Mouse (Mus musculus) Muller cell, postnatal 12 days (primary cell): ENCODE data around the gene Ppfia3.
"Not testable (repeated sequence)": the region's sequence is repeated elsewhere in the genome, so short reads cannot be mapped to it uniquely, and the experiment has no call there.

ENCODE experiments used
- DNase-seq: peaks from one replicate; pipeline ENCODE4 v3.0.0-alpha.2; 2015; ENCODE audit errors: inconsistent ontology term

Gene Ppfia3

GRCm38 (mm10) chr7:45386077-45386476 lies 19.3 kb upstream of the Ppfia3 start:
- no peak for DNase-seq

- DNase-seq = no peak
Measured at GRCm38 (mm10) chr7:45376057-45376456, 9.2 kb upstream of the Ppfia3 start.

DNA sequence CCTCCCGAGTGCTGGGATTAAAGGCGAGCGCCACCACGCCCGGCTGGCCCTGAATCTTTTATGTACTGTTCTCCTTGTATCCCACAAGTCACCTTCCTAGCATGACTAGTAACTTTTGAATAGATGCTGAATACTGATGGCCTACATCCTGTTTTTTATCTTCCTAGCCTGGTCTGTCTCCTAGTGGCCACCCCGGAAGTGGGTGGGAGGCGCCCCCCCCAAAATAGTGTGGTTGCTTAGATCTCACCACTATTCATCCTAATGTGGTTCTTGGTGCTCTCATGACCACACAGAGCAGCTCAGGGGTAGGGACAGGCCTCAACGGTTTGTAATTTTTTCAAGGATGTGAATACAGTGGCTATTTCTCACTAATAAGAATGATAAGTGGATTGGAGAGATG lies 7.8 kb upstream of the Ppfia3 start:
- no peak for DNase-seq

DNA sequence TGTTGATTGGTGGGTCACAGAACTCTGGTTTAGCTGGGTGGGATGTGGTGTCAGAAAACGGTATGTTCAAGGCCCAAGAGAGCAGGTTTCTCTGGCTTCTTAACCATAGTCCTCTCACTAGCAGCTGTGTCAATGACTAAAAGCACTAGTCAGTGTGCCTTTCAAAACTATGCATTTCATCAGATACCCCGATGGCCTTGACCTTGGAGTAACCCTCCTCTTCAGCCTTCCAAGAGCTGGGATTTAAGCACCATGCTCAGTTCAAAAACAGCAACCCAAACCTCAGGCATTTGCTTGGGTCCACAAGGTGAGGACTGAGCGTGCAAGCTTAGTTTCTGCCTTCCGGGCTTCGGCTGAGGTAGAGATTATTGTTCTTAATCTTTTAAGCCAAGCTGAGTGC lies 5.6 kb upstream of the Ppfia3 start:
- DNase-seq = no peak

GRCm38 (mm10) chr7:45370475-45371311 lies 3.9 kb upstream of the Ppfia3 start, which contains the start of gene Lin7b:
TSS of gene Lin7b (minus strand) at chr7:45370583.
- peak; percentile 94 for DNase-seq

- DNase-seq = no peak
Measured at GRCm38 (mm10) chr7:45369836-45370474, 3.1 kb upstream of the Ppfia3 start.

DNA sequence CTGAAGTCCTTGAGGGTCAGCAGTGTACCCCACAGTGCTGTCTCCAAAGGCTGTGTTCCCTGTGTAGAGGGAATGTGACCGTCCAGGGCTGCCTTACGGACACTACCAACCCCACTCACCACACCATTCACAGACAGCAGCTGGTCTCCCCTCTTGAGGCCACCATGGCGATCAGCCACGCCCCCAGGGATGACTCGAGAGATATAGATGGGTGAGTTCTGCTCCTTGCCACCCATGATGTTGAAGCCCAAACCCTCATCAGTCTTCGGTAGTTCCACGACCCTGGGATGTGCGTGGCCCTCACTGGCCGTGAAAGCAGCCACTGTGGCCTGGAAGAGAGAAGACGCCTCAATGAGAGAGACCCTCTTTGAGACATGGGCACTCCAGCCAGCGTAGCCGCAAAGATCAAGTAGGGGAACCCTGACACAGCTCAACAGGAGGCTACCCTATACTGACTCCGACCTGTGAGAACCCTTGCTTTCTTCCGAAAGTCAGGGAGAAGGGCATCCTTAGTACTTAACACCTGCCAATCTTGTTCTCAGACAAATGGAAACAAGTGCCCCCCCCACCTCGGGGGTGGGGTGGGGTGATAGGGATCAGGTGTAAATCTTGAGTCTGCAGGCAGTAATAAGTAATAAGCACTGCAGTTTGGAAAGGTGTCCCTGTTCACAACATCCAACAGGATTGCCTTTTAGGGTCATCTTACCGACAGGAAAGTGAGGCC lies 2.4 kb upstream of the Ppfia3 start:
- DNase-seq = no peak

GRCm38 (mm10) chr7:45368178-45368577 lies 1.4 kb upstream of the Ppfia3 start:
- DNase-seq = no peak

DNA sequence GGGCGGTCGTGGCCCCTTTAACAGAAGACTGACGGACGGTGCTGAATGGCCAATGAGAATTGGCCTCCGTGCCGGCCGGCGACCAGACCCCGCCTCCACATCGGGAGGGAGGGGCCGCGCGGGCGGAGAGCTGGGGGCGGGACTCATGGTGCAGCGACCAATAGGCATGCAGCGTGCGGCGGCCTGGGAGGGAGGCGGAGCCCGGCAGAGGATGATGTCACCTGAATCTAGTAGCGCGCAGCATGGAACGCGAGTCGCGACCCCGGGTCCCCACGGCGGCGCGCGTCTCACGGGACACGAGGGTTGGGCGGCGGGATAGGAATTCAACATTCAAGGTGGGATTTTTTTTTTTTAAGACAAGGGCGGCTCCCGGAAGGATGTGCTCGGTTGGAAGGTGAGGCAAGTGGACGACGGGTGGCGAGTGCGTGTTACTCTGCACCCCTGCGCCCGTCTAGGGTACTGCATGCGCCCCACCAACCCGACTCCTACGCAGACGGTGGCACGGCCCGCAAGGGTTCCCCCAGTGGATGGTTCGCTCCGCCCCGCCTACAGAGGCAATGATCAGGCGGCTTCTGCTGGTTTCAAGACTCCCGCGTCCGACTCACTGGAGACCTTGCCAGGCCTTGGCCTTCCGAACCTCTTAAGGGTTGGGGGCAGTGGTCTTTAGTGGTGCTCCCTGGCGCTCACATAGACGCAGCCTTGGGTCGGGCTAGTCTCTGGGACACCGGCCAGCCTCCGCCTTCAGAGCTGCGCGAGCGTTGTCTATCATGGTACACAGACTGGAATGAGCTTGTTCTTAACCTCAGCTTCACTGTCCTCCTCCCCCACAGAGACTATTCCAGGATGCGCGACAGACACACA lies 431 bp upstream of the Ppfia3 start:
- DNase-seq = peak; percentile 99

GRCm38 (mm10) chr7:45365742-45366651 lies 822 bp downstream of the Ppfia3 start:
- peak; percentile 75 for DNase-seq

DNA sequence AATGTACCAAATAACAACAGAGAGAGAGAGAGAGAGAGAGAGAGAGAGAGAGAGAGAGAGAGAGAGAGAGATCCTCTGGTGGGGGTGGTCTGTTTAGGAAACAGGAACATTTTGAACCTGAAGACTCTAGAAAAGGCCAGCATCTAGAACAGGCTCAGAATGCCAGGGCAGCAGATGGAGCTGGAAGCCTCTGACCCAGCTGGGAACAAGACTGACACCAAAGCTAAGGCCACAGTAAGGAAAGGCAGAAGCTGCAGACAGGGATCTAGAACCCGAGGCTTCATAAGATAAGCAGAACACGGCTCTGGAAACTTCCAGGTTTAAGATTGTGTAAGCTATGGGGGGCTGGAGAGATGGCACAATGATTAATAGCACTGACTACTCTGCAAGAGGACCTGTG lies 2.8 kb downstream of the Ppfia3 start:
- DNase-seq = no peak

DNA sequence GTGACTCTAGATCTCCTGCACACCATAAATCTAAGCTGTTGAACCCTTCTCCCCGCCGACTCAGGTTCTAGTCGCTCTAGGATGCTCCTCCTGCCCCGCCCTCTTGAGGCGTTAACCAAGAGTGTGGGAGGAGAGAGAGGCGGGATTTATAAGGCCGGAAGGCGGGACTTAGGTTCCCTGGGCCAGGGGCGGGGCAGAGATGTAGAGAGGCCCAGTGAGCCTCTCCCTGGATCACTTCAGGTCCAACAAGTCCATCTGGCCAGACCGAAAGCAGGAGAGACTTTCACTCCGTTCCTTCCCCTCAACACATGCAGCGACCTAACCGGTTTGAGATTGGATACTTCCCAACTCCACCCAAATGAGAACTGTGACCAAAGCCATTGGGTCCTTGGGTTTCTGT lies 4.0 kb downstream of the Ppfia3 start:
- DNase-seq = peak; percentile 24

DNA sequence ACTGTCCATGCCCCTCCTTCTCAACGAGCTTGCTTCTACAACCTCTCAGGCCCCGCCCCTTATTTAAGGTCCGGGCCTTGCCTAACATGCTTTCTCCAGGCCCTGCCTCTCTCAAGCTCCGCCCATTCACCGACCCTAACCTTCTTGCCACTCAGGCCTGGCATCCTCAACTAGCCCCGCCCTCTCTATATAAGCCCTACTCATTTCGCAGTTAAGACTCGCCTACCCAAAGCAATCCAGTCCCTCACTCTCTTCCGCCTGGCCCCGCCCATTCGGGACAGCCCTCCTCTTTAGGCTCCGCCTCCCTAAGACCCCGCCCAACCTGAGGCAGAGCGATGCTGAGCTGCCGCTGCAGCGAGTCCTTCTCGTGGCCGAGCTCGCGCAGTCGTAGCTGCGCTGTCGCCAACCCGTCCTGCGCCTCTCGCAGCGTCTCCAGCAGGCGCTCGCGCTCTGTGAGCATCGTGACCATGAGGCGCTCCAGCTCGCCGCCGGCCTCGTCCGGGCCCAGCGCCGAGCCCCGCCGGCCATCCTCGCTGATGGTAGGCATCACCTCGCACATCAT lies 5.5 kb downstream of the Ppfia3 start:
- peak; percentile 92 for DNase-seq

- DNase-seq = no peak
Measured at GRCm38 (mm10) chr7:45360404-45361125, 6.3 kb downstream of the Ppfia3 start.

DNA sequence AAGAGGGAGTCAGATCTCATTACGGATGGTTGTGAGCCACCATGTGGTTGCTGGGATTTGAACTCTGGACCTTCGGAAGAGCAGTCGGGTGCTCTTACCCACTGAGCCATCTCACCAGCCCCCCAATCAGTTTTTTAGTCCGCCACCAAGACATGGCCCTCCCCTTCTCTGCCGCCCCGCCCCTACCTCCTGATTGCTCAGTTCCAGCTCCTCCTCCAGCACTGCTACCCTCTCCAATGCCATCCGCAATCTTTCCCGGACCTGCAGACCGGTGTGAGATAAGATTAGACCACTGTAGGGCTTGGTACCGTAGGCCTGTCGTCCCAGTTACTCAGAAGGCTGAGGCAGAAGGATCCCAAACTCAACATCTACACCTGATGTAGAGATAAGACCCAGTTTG lies 7.7 kb downstream of the Ppfia3 start:
- DNase-seq = not testable (repeated sequence)

- DNase-seq = no peak
Measured at GRCm38 (mm10) chr7:45356087-45356486, 10.7 kb downstream of the Ppfia3 start.

DNA sequence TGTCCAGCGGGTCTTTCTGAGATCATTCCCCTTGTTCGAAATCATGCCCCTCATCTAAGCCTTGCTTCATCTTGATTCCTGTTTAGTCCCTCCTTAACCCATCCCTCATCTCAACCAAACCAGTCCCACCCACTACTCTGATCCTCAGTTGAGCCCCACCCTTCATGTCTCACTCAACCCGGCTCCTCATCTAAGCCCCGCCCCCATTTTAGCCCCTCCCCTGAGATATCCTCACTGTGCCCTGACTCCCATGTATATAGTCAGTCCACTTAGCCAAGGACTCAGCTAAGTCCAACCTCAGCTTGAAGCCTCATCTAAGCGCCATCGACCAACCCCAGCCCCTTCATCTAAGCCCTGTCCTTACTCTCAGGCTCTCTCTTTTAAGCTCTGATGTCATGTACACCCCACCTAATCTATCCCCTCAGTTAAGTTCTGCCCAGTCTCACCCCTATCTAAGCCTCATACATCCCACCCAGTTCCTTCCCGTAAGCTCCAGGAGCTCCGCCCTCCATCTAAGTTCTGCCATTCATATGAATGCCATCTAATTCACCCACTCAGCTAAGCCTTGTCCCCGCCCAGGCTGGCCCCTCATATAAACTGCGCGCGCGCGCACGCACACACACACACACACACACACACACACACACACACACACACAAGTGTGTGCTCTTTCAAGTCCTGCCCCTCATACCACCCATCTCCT lies 11.3 kb downstream of the Ppfia3 start:
- DNase-seq = no peak

- no peak for DNase-seq
Measured at GRCm38 (mm10) chr7:45353041-45353440, 13.8 kb downstream of the Ppfia3 start.

DNA sequence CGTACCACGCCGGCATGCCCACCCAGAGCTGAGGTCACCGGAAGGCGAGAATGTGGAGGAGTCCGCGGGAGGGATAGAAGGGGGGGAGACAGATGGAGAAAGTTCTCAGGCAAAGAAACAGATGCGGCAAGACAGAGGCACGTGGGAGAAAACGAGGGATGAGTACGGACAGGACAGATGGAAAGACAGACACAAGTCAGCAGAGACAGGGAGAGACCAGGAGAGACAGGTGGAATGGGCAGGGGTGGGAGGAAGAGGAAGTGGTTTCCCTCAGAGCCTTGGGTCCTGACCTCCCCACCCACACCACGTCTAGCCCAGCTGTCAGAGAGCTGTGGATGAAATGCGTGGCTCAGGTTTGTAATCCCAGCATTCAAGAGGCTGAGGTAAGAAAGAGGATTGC lies 19.9 kb downstream of the Ppfia3 start:
- no peak for DNase-seq
